Mouse (Mus musculus) kidney, postnatal 10 days (tissue): ENCODE data around the gene Dedd2.
A peak's percentile ranks its signal among the peaks of the same experiment; 100 is the strongest.

Source experiments
- DNase-seq: peaks from one replicate; pipeline ENCODE4 v3.0.0; 2021; ENCODE audit warnings: mixed read lengths

Gene Dedd2

GRCm38 (mm10) chr7:25218705-25219415 lies 1.6 kb downstream of the Dedd2 start:
- peak; percentile 57 for DNase-seq

DNA sequence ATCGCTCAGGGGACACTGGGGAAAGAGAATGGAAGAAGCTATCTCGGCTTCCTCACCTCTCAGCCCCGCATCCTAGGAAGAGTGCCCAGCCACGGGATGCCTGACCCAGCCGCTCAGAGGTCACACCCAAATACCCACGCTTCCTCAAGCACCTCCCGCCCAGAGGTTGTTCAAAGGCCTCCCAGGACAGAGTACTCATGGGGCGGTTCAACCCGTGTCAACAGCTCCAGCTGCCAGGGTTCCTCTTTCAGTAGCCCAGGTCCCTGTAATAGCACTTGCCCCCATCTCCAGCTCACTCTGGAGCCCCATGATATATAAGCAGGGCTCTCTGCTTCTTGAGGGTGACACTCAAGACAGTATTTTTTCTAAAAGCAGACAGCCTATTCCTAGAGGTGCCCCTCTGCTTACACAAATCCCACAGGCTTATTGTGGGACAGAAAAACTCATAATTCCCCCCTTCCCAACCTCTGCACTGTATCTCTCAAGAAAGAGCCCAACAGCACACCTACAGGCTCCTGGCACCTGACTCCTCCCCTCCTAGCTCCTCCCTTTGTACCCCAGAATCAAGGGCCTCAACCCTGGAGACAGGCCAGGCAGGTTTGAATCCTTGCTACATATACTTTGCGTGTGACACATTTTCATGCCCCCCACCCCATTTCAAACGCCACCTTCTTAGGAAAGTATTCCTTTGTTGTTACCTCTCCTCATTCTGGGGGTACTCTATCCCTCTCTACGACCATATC lies 2.6 kb downstream of the Dedd2 start:
- no peak for DNase-seq

- no peak for DNase-seq
Observed at GRCm38 (mm10) chr7:25214172-25214571, 6.2 kb downstream of the Dedd2 start.

- DNase-seq: no peak
Observed at GRCm38 (mm10) chr7:25213099-25213498, 7.3 kb downstream of the Dedd2 start.

DNA sequence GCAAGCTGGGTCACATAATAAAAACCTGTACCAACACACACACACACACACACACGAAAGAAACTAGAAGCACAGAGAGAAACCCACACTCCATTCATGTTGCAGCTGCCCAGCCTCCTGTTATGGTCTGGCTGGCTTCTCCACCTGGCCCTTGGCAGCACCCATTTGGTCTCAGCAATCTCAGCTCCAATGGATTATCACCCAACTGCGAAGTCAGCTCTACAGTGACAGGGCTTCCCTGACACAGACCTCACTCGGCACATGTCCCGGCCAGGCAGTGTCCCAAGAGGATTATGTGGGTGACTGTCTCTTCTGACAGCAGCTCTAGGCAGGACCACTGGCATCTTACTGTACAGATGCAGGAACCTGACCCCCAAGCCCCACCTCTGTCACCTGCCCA lies 9.9 kb downstream of the Dedd2 start:
- no peak for DNase-seq

GRCm38 (mm10) chr7:25209161-25209622 lies 11.2 kb downstream of the Dedd2 start:
- no peak for DNase-seq

DNA sequence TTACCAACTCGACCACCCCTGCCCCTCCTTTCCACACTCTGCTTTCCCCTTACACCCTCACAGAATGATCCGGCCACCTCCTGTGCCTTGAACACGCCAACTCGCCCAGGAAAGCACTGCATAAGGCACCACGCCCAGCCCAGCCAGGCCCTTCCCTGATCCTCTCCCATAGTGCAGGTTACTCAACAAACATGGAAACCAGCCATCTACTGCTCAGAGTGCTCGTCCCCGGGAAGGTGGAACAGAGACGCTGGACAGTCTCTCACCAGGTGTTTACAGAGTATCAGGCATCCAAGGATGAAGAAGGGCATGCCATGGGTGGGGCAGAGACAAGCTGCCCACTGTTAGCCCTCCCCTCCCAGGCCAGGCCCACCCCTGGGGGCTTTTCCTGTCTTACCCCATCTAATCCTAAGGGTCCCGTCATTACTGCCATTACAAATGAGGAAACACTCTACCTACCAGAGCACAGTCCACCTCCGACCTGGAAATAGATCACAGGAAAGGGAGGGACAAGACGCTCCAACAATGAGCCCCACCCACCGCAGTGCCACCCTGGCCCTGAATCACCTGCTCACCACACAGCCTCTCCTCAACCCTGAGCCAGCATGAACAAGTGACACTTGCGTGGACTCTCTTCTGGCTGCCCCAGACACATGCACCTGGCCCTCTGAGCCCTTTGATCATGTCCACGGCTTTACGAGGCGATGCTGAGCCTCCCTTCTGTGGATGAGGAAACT lies 14.2 kb downstream of the Dedd2 start:
- no peak for DNase-seq

- DNase-seq: no peak
Observed at GRCm38 (mm10) chr7:25205355-25206093, 14.9 kb downstream of the Dedd2 start.

DNA sequence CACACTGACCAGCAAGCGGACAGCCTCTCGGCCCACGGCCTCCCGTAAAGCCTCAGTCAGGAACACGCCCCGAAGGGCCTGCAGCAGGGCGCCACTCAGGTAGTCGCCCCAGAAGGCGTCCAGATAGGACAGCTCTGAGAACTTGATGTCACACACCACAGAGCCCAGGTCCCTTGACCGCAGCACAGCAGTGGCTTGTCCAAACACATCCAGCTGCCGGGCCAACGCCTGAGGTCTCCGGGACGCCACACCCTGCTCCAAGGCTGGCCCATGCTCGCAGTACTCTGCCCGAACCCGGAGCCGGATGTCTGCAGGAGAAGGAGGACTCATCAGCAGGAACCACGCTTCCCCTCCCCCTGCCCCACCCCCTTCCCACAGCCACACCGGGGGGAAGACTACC lies 16.8 kb downstream of the Dedd2 start:
- no peak for DNase-seq

- DNase-seq: peak; percentile 54
Observed at GRCm38 (mm10) chr7:25197384-25198018, 22.9 kb downstream of the Dedd2 start.

DNA sequence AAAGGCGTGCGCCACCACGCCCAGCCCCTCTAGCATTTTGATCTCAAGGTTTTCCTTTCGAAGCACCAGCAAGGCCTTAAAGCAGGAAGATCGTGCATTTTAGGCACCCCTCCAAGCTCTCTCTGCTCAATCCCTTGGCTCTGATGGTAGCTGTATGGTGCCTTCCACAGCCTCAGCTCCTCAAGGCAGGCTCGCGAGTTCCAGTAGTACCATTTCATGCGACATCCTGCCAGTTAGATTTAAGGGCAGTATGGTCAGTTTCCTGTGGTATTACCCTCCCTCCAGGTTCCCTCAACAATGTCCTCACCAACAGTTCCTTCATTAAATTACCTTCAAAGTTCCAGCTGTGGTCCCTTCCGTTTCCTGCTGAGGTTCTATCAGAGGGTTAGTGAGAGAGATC lies 24.3 kb downstream of the Dedd2 start:
- DNase-seq: no peak

GRCm38 (mm10) chr7:25195148-25195547 lies 25.3 kb downstream of the Dedd2 start:
- DNase-seq: no peak

- DNase-seq: no peak
Observed at GRCm38 (mm10) chr7:25192110-25192509, 28.3 kb downstream of the Dedd2 start.

DNA sequence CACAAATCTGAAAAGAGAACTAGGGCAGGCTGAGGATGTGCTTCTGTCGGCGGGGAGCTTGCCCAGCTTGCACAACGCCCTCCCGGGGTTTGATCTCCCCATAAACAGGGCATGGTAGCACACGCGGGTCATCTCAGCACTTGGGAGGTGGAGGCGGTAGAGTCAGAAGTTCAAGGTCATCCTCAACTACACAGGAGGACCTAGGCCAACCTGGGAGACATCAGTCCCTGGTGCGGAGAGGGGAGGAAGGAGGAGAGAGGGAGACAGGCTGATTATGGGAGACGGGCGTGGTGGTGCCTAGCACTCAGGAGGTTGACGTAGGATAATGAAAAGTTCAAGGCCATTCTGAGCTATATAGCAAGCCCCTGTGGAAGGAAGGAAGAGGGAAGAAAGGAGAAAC lies 29.6 kb downstream of the Dedd2 start:
- DNase-seq: no peak

DNA sequence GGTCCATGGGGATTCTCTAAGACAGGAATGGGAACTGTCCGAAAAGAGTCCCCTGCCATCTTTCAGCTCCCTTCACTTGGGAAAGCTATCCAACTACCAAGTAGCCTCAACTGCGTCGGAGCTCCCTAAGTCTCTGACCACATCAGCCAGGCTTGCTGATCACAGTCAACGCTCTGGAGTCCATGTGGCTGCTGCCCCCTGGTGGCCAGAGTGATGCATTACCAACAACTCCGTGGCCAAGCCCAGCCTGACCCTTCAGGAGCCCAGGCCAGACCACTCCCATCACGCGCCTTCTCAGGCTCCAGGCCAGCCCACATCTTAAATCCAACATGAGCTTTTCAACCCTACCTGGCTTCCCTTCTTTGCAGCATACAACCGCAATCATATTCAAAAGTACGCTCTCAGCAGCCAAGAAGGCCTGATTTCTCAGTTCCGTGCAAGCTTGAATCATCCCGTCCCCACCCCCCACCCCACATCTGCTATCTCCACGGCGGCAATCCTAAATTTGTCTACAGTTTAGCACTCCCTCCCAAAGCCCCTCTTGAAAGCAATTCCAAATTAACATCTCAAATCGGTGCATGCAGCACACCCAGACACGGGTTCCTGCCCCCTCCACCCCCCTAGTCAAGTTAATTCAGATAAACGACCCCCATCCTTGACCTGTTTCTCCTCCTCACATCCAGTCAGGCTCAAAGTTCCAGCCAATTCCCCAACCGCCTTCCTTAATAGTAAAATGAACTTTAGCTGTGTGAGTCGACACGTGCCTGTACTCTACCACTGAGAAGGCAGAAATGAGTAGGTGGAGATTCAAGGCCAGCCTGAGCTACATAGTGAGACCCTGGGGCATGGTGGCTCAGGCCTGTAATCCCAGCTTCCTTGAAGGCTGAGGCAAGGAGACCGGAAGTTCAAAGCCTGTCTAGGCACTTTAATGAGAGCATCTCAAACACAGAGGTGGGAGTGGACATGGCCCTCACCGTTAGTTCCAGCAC lies 32.5 kb downstream of the Dedd2 start:
- DNase-seq: peak; percentile 88

- DNase-seq: no peak
Observed at GRCm38 (mm10) chr7:25184091-25184490, 36.3 kb downstream of the Dedd2 start.

- DNase-seq: no peak
Observed at GRCm38 (mm10) chr7:25181814-25182213, 38.6 kb downstream of the Dedd2 start.

DNA sequence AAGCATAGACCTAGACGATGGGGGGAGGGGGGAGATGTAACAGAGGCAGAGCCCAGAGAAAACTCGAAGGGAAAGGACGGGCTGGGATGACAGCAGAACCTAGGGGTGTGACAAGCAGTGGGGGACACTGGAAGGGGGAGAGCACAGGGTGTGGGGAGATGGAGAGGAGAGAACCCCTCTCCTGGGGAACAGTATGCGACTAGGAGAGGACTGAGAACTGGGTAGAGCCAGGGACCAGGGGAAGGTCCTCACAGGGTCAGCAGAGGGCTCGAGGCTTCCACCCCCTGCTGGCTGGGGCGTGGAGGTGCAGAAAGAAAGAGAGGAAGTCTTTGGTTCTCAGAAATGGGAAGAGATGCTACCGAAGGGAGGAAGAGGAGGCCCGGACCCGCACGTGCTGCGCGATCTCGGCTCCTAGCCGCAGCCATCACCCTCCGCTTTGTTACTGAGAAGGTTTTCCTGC lies 39.1 kb downstream of the Dedd2 start:
- DNase-seq: peak; percentile 33

DNA sequence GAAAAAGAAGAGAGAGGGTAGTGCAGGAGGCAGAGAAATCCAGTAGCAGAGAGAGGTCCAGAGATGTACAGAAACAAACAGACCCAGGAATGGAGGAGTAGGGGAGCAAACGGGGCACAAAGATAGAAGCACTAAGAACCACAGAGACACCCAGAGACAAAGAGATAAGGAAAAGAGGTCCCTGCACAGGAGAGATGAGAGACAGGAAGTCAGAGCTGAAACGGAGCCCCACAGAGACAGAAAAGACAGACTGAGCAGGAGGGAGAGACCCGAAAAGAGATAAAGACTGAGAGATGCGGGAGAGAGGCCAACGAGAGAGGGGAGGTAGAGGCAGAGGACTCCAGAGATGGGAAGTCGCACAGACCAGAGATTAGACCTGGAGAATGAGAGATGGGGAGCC lies 39.9 kb downstream of the Dedd2 start:
- no peak for DNase-seq

DNA sequence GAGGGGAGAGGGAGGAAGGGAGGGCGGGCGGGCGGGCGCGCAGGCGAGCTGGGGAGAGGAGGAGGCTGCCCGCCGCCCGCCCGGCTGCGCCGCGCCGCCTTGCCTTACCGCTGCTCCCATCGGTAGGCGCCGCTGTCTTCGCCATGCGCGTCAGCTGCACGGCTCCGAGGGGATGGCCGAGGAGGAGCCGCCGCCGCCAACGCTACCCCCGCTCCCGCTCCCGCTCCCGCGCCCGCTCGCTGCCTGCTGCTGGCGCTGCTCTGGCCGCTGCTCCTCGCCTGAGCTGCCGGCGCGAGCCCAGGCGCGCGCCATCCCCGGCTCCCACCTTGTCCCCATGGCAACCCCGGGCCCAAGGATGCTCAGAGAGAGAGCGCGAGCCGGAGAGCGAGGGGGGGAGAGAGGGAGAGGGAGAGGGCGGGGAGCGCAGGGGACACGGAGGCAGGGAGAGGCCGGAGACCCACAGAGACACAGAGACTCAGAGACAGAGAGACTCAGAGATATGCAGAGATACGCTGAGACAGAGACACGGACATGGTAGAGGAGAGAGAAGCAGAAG lies 40.7 kb downstream of the Dedd2 start, which contains the start of gene Pou2f2:
Gene Pou2f2 (minus strand): TSS at position 121 of the 556 bp plus-strand sequence.
- DNase-seq: peak; percentile 74
